Mouse (Mus musculus): ENCODE results near the gene Tmc1. TPM values are rescaled to one million over a fixed set of nuclear protein-coding genes. Genes with fewer than 3 reads are reported as not detected.
A peak's percentile ranks its signal among the peaks of the same experiment; 100 is the strongest.

Gene Tmc1
- total and polyA plus RNA-seq, 3 experiments, result 0.11 to 0.27 TPM; not detected in 1

GRCm38 (mm10) chr19:20954815-20955214 is 813 bp upstream of the Tmc1 start:
- H3K4me1 ChIP-seq (ENCODE audit: control insufficient read depth in 1 of 2, insufficient read depth in 2 of 2), result no peaks in the 10 kb centered on the region
- no peak for DNase-seq (ENCODE audit: extremely low read depth)
- peaks cover 2% of the 10 kb centered on the region for H3K9me3 ChIP-seq (replicated peaks; ENCODE audit: low read length)
- no peak overlapping the region for H3K4me3 ChIP-seq (replicated peaks in 1 of 3; ENCODE audit: low read depth in 2 of 3, low read length in 2 of 3, poor library complexity in 1 of 3)
- H3K27me3 ChIP-seq (replicated peaks), result no peaks in the 10 kb centered on the region
- H3K36me3 ChIP-seq (replicated peaks in 1 of 2; ENCODE audit: control insufficient read depth in 1 of 2, insufficient read depth in 1 of 2, low read length in 1 of 2), result no peaks in the 10 kb centered on the region
- no peak for TF ChIP-seq GABPA (IDR thresholded peaks at IDR 0.05; ENCODE audit: insufficient replicate concordance, low read depth, low read length)
- no peak for TF ChIP-seq USF1 (IDR thresholded peaks at IDR 0.05; ENCODE audit: low read depth, low read length)
- no peak for TF ChIP-seq NRF1 (IDR thresholded peaks at IDR 0.05; ENCODE audit: low read depth, low read length)
- TF ChIP-seq MAFK (IDR thresholded peaks at IDR 0.05; ENCODE audit: insufficient replicate concordance, low read length), result no peak
- no peak for TF ChIP-seq E2F4 (IDR thresholded peaks at IDR 0.05; ENCODE audit: insufficient replicate concordance, low read depth, low read length)
- no peak for TF ChIP-seq ETS1 (conservative IDR thresholded peaks at IDR 0.05; ENCODE audit: low read depth, low read length)
- no peak for TF ChIP-seq POLR2A (IDR thresholded peaks at IDR 0.05; ENCODE audit: low read depth, low read length)
- H3K4me2 ChIP-seq (ENCODE audit: insufficient read depth, low read depth, poor library complexity, severe bottlenecking), result no peak overlapping the region
- no peak overlapping the region for H3K27ac ChIP-seq (ENCODE audit: insufficient read depth, low read depth)
- dilution Hi-C loops (cut with MboI; ENCODE audit: extremely low pct_ligation_motif_present, extremely low pct_unique_long_range_greater_than_20kb, low sequenced_read_pairs) (no loop called here), in situ Hi-C loops (cut with MboI; ENCODE audit: low pct_ligation_motif_present, low pct_unique_long_range_greater_than_20kb, low sequenced_read_pairs) (no loop called here)
- H3K9ac ChIP-seq (ENCODE audit: insufficient read depth, low read depth), result no peak overlapping the region
- H3K79me2 ChIP-seq (replicated peaks; ENCODE audit: control insufficient read depth, extremely low read depth, insufficient read depth, poor library complexity, severe bottlenecking), result no peaks in the 10 kb centered on the region

- no peak overlapping the region for H3K4me3 ChIP-seq (replicated peaks in 1 of 3; ENCODE audit: low read depth in 2 of 3, low read length in 2 of 3, poor library complexity in 1 of 3)
- no peaks in the 10 kb centered on the region for H3K27me3 ChIP-seq (replicated peaks)
Observed at GRCm38 (mm10) chr19:20944446-20944845, 9.6 kb downstream of the Tmc1 start.

GRCm38 (mm10) chr19:20924282-20924681 is 29.7 kb downstream of the Tmc1 start:
- no peak overlapping the region for H3K9ac ChIP-seq (ENCODE audit: insufficient read depth, low read depth)
- no peaks in the 10 kb centered on the region for H3K79me2 ChIP-seq (replicated peaks; ENCODE audit: control insufficient read depth, extremely low read depth, insufficient read depth, poor library complexity, severe bottlenecking)
- DNase-seq (ENCODE audit: extremely low read depth), result no peak
- no peaks in the 10 kb centered on the region for H3K27me3 ChIP-seq (replicated peaks)
- H3K27ac ChIP-seq (ENCODE audit: insufficient read depth, low read depth), result no peak overlapping the region
- in situ Hi-C loops (cut with MboI; ENCODE audit: low pct_ligation_motif_present, low pct_unique_long_range_greater_than_20kb, low sequenced_read_pairs), result no loop called here
- no peak overlapping the region for H3K4me2 ChIP-seq (ENCODE audit: insufficient read depth, low read depth, poor library complexity, severe bottlenecking)
- no peaks in the 10 kb centered on the region for H3K9me3 ChIP-seq (replicated peaks; ENCODE audit: low read length)
- no peaks in the 10 kb centered on the region for H3K4me1 ChIP-seq (ENCODE audit: control insufficient read depth in 1 of 2, insufficient read depth in 2 of 2)
- no peak overlapping the region for H3K4me3 ChIP-seq (replicated peaks in 1 of 3; ENCODE audit: low read depth in 2 of 3, low read length in 2 of 3, poor library complexity in 1 of 3)
- no peaks in the 10 kb centered on the region for H3K36me3 ChIP-seq (replicated peaks in 1 of 2; ENCODE audit: control insufficient read depth in 1 of 2, insufficient read depth in 1 of 2, low read length in 1 of 2)
- dilution Hi-C loops (cut with MboI; ENCODE audit: extremely low pct_ligation_motif_present, extremely low pct_unique_long_range_greater_than_20kb, low sequenced_read_pairs), result no loop called here
- TF ChIP-seq SIN3A (IDR thresholded peaks at IDR 0.05; ENCODE audit: low read length) (no peak), SMC3 (IDR thresholded peaks at IDR 0.05; ENCODE audit: low read depth, low read length) (no peak), NRF1 (IDR thresholded peaks at IDR 0.05; ENCODE audit: low read depth, low read length) (no peak), MXI1 (IDR thresholded peaks at IDR 0.05; ENCODE audit: low read depth, low read length) (no peak), USF2 (conservative IDR thresholded peaks at IDR 0.05; ENCODE audit: low read depth, low read length) (no peak), JUN (IDR thresholded peaks at IDR 0.05; ENCODE audit: insufficient read depth, low read depth, low read length) (no peak), ZC3H11A (IDR thresholded peaks at IDR 0.05; ENCODE audit: low read depth, low read length) (no peak), NELFE (IDR thresholded peaks at IDR 0.05; ENCODE audit: low read depth, low read length) (no peak), MAZ (IDR thresholded peaks at IDR 0.05; ENCODE audit: low read depth, low read length) (no peak), KAT2A (IDR thresholded peaks at IDR 0.05; ENCODE audit: insufficient replicate concordance, low read length) (no peak), E2F4 (IDR thresholded peaks at IDR 0.05; ENCODE audit: insufficient replicate concordance, low read depth, low read length) (no peak)

More at GRCm38 (mm10) chr19:20944446-20944845, 9.6 kb downstream of the Tmc1 start:
- Histone ChIP-seq H3K4me2 (ENCODE audit: insufficient read depth, low read depth, poor library complexity, severe bottlenecking) (no peak overlapping the region), H3K4me1 (ENCODE audit: control insufficient read depth in 1 of 2, insufficient read depth in 2 of 2) (no peaks in the 10 kb centered on the region), H3K9me3 (replicated peaks; ENCODE audit: low read length) (no peaks in the 10 kb centered on the region), H3K27ac (ENCODE audit: insufficient read depth, low read depth) (no peak overlapping the region), H3K9ac (ENCODE audit: insufficient read depth, low read depth) (no peak overlapping the region), H3K36me3 (replicated peaks in 1 of 2; ENCODE audit: control insufficient read depth in 1 of 2, insufficient read depth in 1 of 2, low read length in 1 of 2) (no peaks in the 10 kb centered on the region), H3K79me2 (replicated peaks; ENCODE audit: control insufficient read depth, extremely low read depth, insufficient read depth, poor library complexity, severe bottlenecking) (no peaks in the 10 kb centered on the region)
- dilution Hi-C loops (cut with MboI; ENCODE audit: extremely low pct_ligation_motif_present, extremely low pct_unique_long_range_greater_than_20kb, low sequenced_read_pairs) (no loop called here), in situ Hi-C loops (cut with MboI; ENCODE audit: low pct_ligation_motif_present, low pct_unique_long_range_greater_than_20kb, low sequenced_read_pairs) (no loop called here)
- peak; percentile 3 for DNase-seq (ENCODE audit: extremely low read depth)
- TF ChIP-seq CHD1 (IDR thresholded peaks at IDR 0.05; ENCODE audit: low read depth, low read length), result no peak

All from CH12.LX (cell line).